Mouse (Mus musculus) layer of hippocampus, adult 8-10 months (tissue): ENCODE results near the gene Sigirr. TPM values are rescaled to one million over a fixed set of nuclear protein-coding genes. Genes with fewer than 3 reads are reported as not detected.

Experiments used
- total RNA-seq, 4 experiments: library from RNA; stranded (reverse); gene quantifications; 2 replicates each; pipeline ENCODE4 v1.2.4; 2022

The Sigirr gene
- total RNA-seq, 4 experiments from 2014 or later = 2.6 to 3.1 (median 2.9) TPM

Other genes starting within 250 kb of the Sigirr start
- gene Gm45785, start 244.2 kb downstream of the Sigirr start, total RNA-seq = 1 to 10 TPM in 1 of 4 experiments, under 1 TPM in 2, not detected in 1; 0.43 to 1.5 (median 0.85) TPM
- gene Ric8a, start 243.6 kb downstream of the Sigirr start, total RNA-seq = 10 to 100 TPM; 74.6 to 79.7 (median 77.3) TPM
- gene Bet1l, start 243.0 kb downstream of the Sigirr start, total RNA-seq = 10 to 100 TPM; 24.8 to 28.6 (median 26.2) TPM
- 100 to 1,000 TPM; 105 to 120 (median 119) TPM for gene Psmd13, start 218.6 kb downstream of the Sigirr start, total RNA-seq
- 10 to 100 TPM; 65.3 to 73.7 (median 70.3) TPM for gene Sirt3, start 218.3 kb downstream of the Sigirr start, total RNA-seq
- 1 to 10 TPM in 3 of 4 experiments, not detected in 1; 1.8 to 2.3 (median 1.9) TPM for gene Cox8b, start 200.1 kb downstream of the Sigirr start, total RNA-seq
- under 1 TPM; 0.49 to 0.64 (median 0.59) TPM for gene Nlrp6, start 179.7 kb downstream of the Sigirr start, total RNA-seq
- gene Pgghg, start 159.2 kb downstream of the Sigirr start, total RNA-seq = 1 to 10 TPM; 3.6 to 6.3 (median 4.9) TPM
- gene Ifitm5, start 150.3 kb downstream of the Sigirr start, total RNA-seq = not detected
- gene Gm45717, start 144.6 kb downstream of the Sigirr start, total RNA-seq = not detected
- gene Ifitm2, start 144.6 kb downstream of the Sigirr start, total RNA-seq = 10 to 100 TPM; 13.8 to 19.4 (median 17.2) TPM
- 1 to 10 TPM; 2.5 to 5.1 (median 2.7) TPM for gene Ifitm1, start 133.4 kb downstream of the Sigirr start, total RNA-seq
- gene Ifitm3, start 89.8 kb downstream of the Sigirr start, total RNA-seq = 10 to 100 TPM in 3 of 4 experiments, 1 to 10 TPM in 1; 9.0 to 40.6 (median 20.8) TPM
- gene Ifitm6, start 82.6 kb downstream of the Sigirr start, total RNA-seq = 1 to 10 TPM in 1 of 4 experiments, not detected in 3; 1.1 TPM
- gene Gm17387, start 71.4 kb downstream of the Sigirr start, total RNA-seq = not detected
- gene B4galnt4, start 39.5 kb downstream of the Sigirr start, total RNA-seq = 10 to 100 TPM; 72.5 to 87.3 (median 78.8) TPM
- not detected for gene Pkp3, start 22.4 kb downstream of the Sigirr start, total RNA-seq
- not detected for gene Ano9, start 17.2 kb upstream of the Sigirr start, total RNA-seq
- 10 to 100 TPM; 39.5 to 57.5 (median 54.0) TPM for gene Ptdss2, start 21.8 kb upstream of the Sigirr start, total RNA-seq
- 10 to 100 TPM; 37.5 to 49.4 (median 42.2) TPM for gene Rnh1, start 72.3 kb upstream of the Sigirr start, total RNA-seq
- 100 to 1,000 TPM; 181 to 211 (median 191) TPM for gene Hras, start 93.4 kb upstream of the Sigirr start, total RNA-seq
- gene Lrrc56, start 93.6 kb upstream of the Sigirr start, total RNA-seq = 1 to 10 TPM; 3.6 to 5.6 (median 5.1) TPM
- not detected for gene Lmntd2, start 113.5 kb upstream of the Sigirr start, total RNA-seq
- 1 to 10 TPM in 2 of 4 experiments, under 1 TPM in 2; 0.71 to 2.0 (median 1.00) TPM for gene Rassf7, start 115.3 kb upstream of the Sigirr start, total RNA-seq
- 10 to 100 TPM; 68.4 to 95.2 (median 79.3) TPM for gene Phrf1, start 128.2 kb upstream of the Sigirr start, total RNA-seq
- 1 to 10 TPM in 2 of 4 experiments, under 1 TPM in 2; 0.85 to 3.8 (median 2.0) TPM for gene Irf7, start 165.9 kb upstream of the Sigirr start, total RNA-seq
- not detected for gene Cdhr5, start 176.2 kb upstream of the Sigirr start, total RNA-seq
- not detected for gene Sct, start 178.6 kb upstream of the Sigirr start, total RNA-seq
- under 1 TPM in 1 of 4 experiments, not detected in 3; 0.27 TPM for gene Drd4, start 191.4 kb upstream of the Sigirr start, total RNA-seq
- gene Deaf1, start 227.1 kb upstream of the Sigirr start, total RNA-seq = 10 to 100 TPM; 67.9 to 84.7 (median 78.5) TPM
- gene Tmem80, start 227.2 kb upstream of the Sigirr start, total RNA-seq = 10 to 100 TPM; 32.4 to 36.5 (median 34.7) TPM
- 1 to 10 TPM; 3.6 to 7.2 (median 6.4) TPM for gene Eps8l2, start 238.3 kb upstream of the Sigirr start, total RNA-seq